Mouse (Mus musculus): ENCODE results near the gene L1cam.

Gene L1cam

GRCm38 (mm10) chrX:73895719-73896118 lies at the start of gene L1cam:
L1cam (minus strand) TSS chrX:73896105.
- DNase-seq, result peak in 1 of 2 experiments; percentile 18

- no peak for DNase-seq
These were observed 46.4 kb upstream of the L1cam start for GRCm38 (mm10) chrX:73942294-73942693.

GRCm38 (mm10) chrX:73941860-73942259 lies 46.0 kb upstream of the L1cam start:
- DNase-seq, result no peak

GRCm38 (mm10) chrX:73931871-73932270 lies 36.0 kb upstream of the L1cam start:
- DNase-seq, result no peak

GRCm38 (mm10) chrX:73930402-73931062 lies 34.6 kb upstream of the L1cam start, which contains the start of gene Renbp:
Renbp (minus strand) TSS chrX:73930850.
- peak; percentile 39 to 49 for DNase-seq

GRCm38 (mm10) chrX:73922550-73922882 lies 26.6 kb upstream of the L1cam start:
- DNase-seq, result peak in 1 of 2 experiments; percentile 29

GRCm38 (mm10) chrX:73921823-73922549 lies 26.1 kb upstream of the L1cam start, which contains the start of the genes Arhgap4 and Naa10:
Arhgap4 (minus strand) TSS chrX:73921870.
Naa10 (minus strand) TSS chrX:73921944.
- peak; percentile 66 to 78 for DNase-seq

- DNase-seq, result no peak
These were observed 25.4 kb upstream of the L1cam start for GRCm38 (mm10) chrX:73921285-73921822.

- no peak for DNase-seq
These were observed 22.7 kb upstream of the L1cam start for GRCm38 (mm10) chrX:73918631-73919030.

- DNase-seq, result no peak
These were observed 21.0 kb upstream of the L1cam start for GRCm38 (mm10) chrX:73916945-73917344.

GRCm38 (mm10) chrX:73914827-73915703 lies 19.2 kb upstream of the L1cam start:
- DNase-seq, result peak; percentile 89 to 92

GRCm38 (mm10) chrX:73911588-73911987 lies 15.7 kb upstream of the L1cam start:
- DNase-seq, result peak; percentile 56 to 79

GRCm38 (mm10) chrX:73911156-73911555 lies 15.3 kb upstream of the L1cam start:
- DNase-seq, result peak; percentile 72 to 80

GRCm38 (mm10) chrX:73910451-73910850 lies 14.5 kb upstream of the L1cam start:
- no peak for DNase-seq

GRCm38 (mm10) chrX:73910049-73910448 lies 14.1 kb upstream of the L1cam start:
- no peak for DNase-seq

GRCm38 (mm10) chrX:73897959-73898358 lies 2.1 kb upstream of the L1cam start:
- no peak for DNase-seq

- DNase-seq, result no peak
These were observed 3.1 kb downstream of the L1cam start for GRCm38 (mm10) chrX:73892833-73893232.

- DNase-seq, result no peak
These were observed 4.3 kb downstream of the L1cam start, which contains the start of gene Avpr2 for GRCm38 (mm10) chrX:73891551-73892152. Avpr2 (plus strand) TSS chrX:73892102.

- DNase-seq, result no peak
These were observed 14.4 kb downstream of the L1cam start for GRCm38 (mm10) chrX:73881463-73881862.

- DNase-seq, result no peak
These were observed 14.9 kb downstream of the L1cam start for GRCm38 (mm10) chrX:73881036-73881427.

- peak; percentile 31 for DNase-seq
These were observed 15.5 kb downstream of the L1cam start for GRCm38 (mm10) chrX:73880194-73881035.

Data from thymus, adult 18-20 months (tissue).